Mouse (Mus musculus) erythroblast, embryonic 14.5 days (primary cell): Measurements from ENCODE around the gene Prdm16. TPM values are rescaled to one million over a fixed set of nuclear protein-coding genes. Genes with fewer than 3 reads are reported as not detected.

Experiments used
- H3K27me3 ChIP-seq: 2 replicates; pipeline ENCODE4 v1.6.1; 2012; ENCODE audit warnings: inconsistent platforms; ENCODE audit not compliant: control insufficient read depth
- H3K36me3 ChIP-seq: 2 replicates; pipeline ENCODE4 v1.6.1; 2012; ENCODE audit warnings: mild to moderate bottlenecking, inconsistent platforms; ENCODE audit not compliant: control insufficient read depth
- H3K4me1 ChIP-seq: 2 replicates; pipeline ENCODE4 v1.6.1; 2012; ENCODE audit warnings: inconsistent platforms; ENCODE audit not compliant: control insufficient read depth
- H3K4me3 ChIP-seq: replicated peaks from 2 replicates; pipeline ENCODE3; 2012; ENCODE audit warnings: moderate library complexity, mild to moderate bottlenecking, inconsistent platforms
- H3K9me3 ChIP-seq: 2 replicates; pipeline ENCODE4 v1.6.1; 2012; ENCODE audit warnings: low read length, inconsistent platforms, mixed read lengths; ENCODE audit not compliant: control insufficient read depth
- GATA1 ChIP-seq: IDR thresholded peaks from 2 replicates; pipeline ENCODE4 v1.6.1; 2012; ENCODE audit warnings: low read length, inconsistent platforms, mixed read lengths
- TAL1 ChIP-seq: IDR thresholded peaks from 3 replicates; pipeline ENCODE4 v1.6.1; 2012; ENCODE audit warnings: low read length, inconsistent platforms, mixed read lengths
- polyA plus RNA-seq: library from polyadenylated mRNA; stranded (reverse); fragments of >175 nt; gene quantifications from 2 replicates; pipeline ENCODE4 v1.2.3, GENCODE M21; 2012

Prdm16 gene
- polyA plus RNA-seq, 1 experiment = 0.12 TPM

- no peaks in the 10 kb centered on the region for H3K4me1 ChIP-seq
- H3K4me3 ChIP-seq = no peak overlapping the region
- no peaks in the 10 kb centered on the region for H3K36me3 ChIP-seq
- no peak for TF ChIP-seq TAL1
- no peak for TF ChIP-seq GATA1
- peaks cover 10% of the 10 kb centered on the region for H3K27me3 ChIP-seq
- H3K9me3 ChIP-seq = no peaks in the 10 kb centered on the region
Measured at GRCm38 (mm10) chr4:154505313-154505712, 131.4 kb downstream of the Prdm16 start.

GRCm38 (mm10) chr4:154503260-154503829 is 133.3 kb downstream of the Prdm16 start:
- no peaks in the 10 kb centered on the region for H3K36me3 ChIP-seq
- peaks cover 10% of the 10 kb centered on the region for H3K27me3 ChIP-seq
- TF ChIP-seq GATA1 (no peak), TAL1 (no peak)
- no peaks in the 10 kb centered on the region for H3K9me3 ChIP-seq
- no peaks in the 10 kb centered on the region for H3K4me1 ChIP-seq
- no peak overlapping the region for H3K4me3 ChIP-seq

GRCm38 (mm10) chr4:154502403-154503000 is 134.2 kb downstream of the Prdm16 start:
- no peaks in the 10 kb centered on the region for H3K9me3 ChIP-seq
- no peaks in the 10 kb centered on the region for H3K4me1 ChIP-seq
- no peak overlapping the region for H3K4me3 ChIP-seq
- peaks cover 10% of the 10 kb centered on the region for H3K27me3 ChIP-seq
- TF ChIP-seq TAL1 = no peak
- no peaks in the 10 kb centered on the region for H3K36me3 ChIP-seq

- no peak for TF ChIP-seq TAL1
- TF ChIP-seq GATA1 = no peak
- Histone ChIP-seq H3K27me3 (no peaks in the 10 kb centered on the region), H3K4me1 (no peaks in the 10 kb centered on the region), H3K36me3 (no peaks in the 10 kb centered on the region), H3K4me3 (no peak overlapping the region), H3K9me3 (no peaks in the 10 kb centered on the region)
Measured at GRCm38 (mm10) chr4:154500695-154501094, 136.0 kb downstream of the Prdm16 start.

- no peak for TF ChIP-seq TAL1
- no peak for TF ChIP-seq GATA1
- Histone ChIP-seq H3K36me3 (no peaks in the 10 kb centered on the region), H3K27me3 (no peaks in the 10 kb centered on the region), H3K9me3 (no peaks in the 10 kb centered on the region), H3K4me1 (no peaks in the 10 kb centered on the region), H3K4me3 (no peak overlapping the region)
Measured at GRCm38 (mm10) chr4:154499701-154500523, 136.8 kb downstream of the Prdm16 start.

GRCm38 (mm10) chr4:154497423-154498175 is 139.1 kb downstream of the Prdm16 start:
- no peaks in the 10 kb centered on the region for H3K4me1 ChIP-seq
- H3K9me3 ChIP-seq = no peaks in the 10 kb centered on the region
- no peak for TF ChIP-seq TAL1
- TF ChIP-seq GATA1 = no peak
- no peaks in the 10 kb centered on the region for H3K27me3 ChIP-seq
- H3K4me3 ChIP-seq = no peak overlapping the region
- H3K36me3 ChIP-seq = no peaks in the 10 kb centered on the region

GRCm38 (mm10) chr4:154496991-154497390 is 139.7 kb downstream of the Prdm16 start:
- H3K9me3 ChIP-seq = no peaks in the 10 kb centered on the region
- H3K4me1 ChIP-seq = no peaks in the 10 kb centered on the region
- TF ChIP-seq TAL1 (no peak), GATA1 (no peak)

GRCm38 (mm10) chr4:154496522-154496921 is 140.2 kb downstream of the Prdm16 start:
- no peaks in the 10 kb centered on the region for H3K27me3 ChIP-seq
- no peak overlapping the region for H3K4me3 ChIP-seq
- TF ChIP-seq TAL1 = no peak
- no peak for TF ChIP-seq GATA1
- H3K9me3 ChIP-seq = no peaks in the 10 kb centered on the region
- no peaks in the 10 kb centered on the region for H3K36me3 ChIP-seq
- no peaks in the 10 kb centered on the region for H3K4me1 ChIP-seq

More at GRCm38 (mm10) chr4:154496991-154497390, 139.7 kb downstream of the Prdm16 start:
- Histone ChIP-seq H3K4me3 (no peak overlapping the region), H3K36me3 (no peaks in the 10 kb centered on the region), H3K27me3 (no peaks in the 10 kb centered on the region)

GRCm38 (mm10) chr4:154493996-154494395 is 142.7 kb downstream of the Prdm16 start:
- Histone ChIP-seq H3K36me3 (no peaks in the 10 kb centered on the region), H3K9me3 (no peaks in the 10 kb centered on the region), H3K27me3 (no peaks in the 10 kb centered on the region), H3K4me1 (no peaks in the 10 kb centered on the region), H3K4me3 (no peak overlapping the region)
- TF ChIP-seq TAL1 (no peak), GATA1 (no peak)
